Mouse (Mus musculus) right cerebral cortex, postnatal 36 days (tissue): ENCODE measurements around the gene Krtap8-1.
A peak's percentile ranks its signal among the peaks of the same experiment; 100 is the strongest.

ENCODE experiments used
- DNase-seq, 2 experiments: peaks; one replicate each; pipeline ENCODE4 v3.0.0; 2022; ENCODE audit warnings: low spot score in 2 of 2, mixed read lengths in 1 of 2

Krtap8-1 gene

DNA sequence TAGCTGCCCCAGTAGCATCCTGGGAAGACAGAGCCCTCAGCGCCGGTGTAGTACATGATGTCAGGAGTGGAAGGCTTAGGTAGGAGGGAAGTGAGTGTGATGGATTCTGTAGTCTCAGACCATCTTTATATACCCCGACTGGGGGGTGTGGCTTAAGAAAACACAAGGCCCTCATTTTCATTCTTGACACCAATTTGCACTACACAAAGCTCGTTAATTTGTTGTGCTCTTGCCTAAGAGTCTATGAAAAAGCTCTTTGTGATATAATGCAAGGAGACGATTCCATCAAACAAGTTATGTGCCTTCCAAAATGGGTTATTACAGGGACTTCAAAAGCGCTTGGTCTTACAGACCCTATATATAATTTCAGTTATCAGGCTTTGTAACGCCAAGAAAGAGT is at the start of gene Krtap8-1:
Gene Krtap8-1, minus strand, starts transcription at position 101 of the 400 bp plus-strand sequence.
- no peak for DNase-seq

DNA sequence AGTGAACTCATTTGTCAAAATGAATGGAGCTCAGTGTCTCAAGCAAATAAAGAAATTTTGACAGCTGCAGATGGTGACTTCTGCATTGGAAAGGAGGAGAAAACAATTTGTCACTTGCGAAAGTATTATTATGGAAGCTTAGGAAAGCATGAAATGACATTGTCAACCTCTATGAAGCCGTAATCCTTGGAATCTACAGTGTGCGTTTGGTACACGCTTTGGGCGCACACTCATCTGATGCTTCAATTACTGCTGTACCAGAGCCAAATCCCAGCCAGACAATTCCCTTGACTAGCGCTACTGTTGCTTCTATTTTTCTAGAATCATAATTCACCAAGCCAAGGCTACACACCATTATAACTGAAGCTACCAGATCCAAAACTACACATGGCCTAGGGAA is 49.6 kb upstream of the Krtap8-1 start:
- no peak for DNase-seq

DNA sequence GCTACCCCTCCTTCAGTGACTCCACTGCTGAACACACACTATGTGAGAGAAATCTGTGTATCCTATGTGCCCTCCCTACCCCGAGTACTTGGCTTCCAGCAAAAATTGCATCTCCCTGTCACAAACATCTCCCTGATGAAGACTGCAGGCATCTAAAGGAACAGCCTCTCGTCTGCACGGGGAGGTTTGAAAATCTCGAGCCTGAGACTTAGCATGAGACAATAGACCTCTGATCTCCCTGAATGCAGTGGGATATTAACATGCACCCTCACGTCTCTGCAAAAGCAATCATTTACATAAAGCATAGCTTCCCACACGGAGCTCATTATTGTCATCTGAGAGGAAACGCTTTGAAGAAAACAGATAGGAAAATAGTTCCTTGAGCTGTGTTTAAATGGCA is 42.8 kb upstream of the Krtap8-1 start:
- DNase-seq, result no peak

DNA sequence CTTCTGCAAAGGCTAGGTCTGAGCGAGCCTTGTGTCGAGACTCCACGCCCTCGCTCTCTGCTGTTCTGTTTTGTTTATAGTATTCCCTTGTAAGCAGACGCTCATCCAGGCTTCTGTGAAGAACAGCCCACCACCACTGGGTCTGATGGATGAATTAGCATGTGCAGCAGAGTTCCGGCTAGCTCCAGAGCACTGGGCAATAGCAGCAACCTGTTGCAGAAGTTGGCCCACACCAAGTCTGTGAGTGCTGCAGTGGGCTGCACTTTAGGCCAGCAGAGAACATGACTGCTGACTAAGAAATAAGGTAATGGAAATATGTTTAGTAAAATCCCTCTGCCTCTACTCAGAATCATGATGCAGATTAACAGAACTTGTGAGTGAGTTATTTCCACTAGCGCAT is 42.1 kb upstream of the Krtap8-1 start:
- no peak for DNase-seq

DNA sequence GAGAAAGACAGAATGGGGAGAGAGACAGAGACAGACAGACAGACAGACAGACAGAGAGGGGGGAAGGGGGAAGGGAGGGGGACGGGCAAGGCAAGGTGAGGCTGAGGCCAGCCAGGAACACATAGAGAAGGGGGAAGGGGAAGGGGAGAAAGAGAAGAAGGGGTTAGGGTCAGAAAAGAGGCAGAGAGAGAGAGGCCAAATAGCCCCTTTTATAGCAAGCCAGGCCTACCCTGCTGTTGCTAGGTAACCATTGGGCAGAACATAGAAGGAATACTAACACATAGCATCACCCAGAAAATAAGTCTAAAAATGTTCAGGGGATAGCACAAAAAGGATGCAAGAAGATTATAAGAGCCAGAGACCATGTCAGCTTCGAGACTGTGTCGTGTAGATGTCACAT is 40.6 kb upstream of the Krtap8-1 start:
- no peak for DNase-seq

DNA sequence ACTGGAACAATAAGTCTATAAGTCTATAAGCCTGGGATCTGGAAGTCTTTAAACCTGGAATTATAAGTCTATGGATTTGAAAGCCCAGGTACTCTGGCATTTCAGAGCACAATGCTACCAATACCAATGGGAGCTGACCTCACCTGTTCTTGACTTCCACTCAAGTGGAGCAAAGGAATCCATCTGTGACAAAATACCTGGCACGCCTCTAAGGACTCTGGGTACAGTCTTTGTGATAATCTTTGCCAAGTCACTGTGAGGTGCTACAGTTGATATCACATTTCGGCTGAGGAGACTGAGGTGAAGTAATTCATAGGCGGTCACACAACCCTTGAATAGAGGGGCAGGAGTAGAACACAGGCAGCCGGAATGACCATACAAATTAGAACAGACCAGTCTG is 33.2 kb upstream of the Krtap8-1 start:
- no peak for DNase-seq

DNA sequence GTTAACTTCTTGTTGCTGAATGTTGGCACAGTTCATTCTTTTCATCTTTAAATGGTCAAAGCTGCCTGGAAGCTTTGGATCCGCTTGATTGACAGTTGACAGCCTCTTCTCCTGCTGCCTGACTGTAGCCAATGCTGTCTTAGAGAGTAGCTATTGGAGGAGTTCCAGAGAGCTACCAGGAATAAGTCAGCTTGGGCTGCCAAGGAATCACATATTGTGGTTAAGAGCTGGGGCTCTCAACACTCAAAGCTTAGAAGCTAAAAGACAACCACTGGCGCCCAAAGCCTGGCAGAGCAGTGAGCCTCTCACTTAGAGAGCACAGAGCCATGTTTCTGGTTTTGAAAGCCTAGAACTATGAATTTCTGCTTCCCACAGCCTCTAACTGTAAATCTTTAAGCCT is 32.8 kb upstream of the Krtap8-1 start:
- DNase-seq, result no peak

DNA sequence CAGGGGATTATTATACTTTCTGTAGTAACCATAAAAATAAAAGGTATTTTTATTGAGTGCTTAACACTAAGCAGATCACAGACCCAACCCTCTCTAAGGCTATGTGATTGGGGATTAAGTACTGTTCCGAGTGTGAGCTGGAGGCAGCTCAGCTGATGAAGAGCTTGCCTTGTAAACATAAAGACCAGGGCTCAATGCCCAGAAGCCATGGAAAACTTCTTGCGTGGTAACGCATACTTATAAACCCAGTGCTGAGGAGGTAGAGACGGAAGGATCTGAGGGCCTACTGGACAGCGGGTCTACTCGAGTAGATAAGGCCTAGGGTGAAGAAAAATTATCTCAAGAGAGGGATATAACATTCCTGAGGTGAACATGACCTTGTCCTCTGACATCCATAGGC is 32.3 kb upstream of the Krtap8-1 start:
- DNase-seq, result no peak

DNA sequence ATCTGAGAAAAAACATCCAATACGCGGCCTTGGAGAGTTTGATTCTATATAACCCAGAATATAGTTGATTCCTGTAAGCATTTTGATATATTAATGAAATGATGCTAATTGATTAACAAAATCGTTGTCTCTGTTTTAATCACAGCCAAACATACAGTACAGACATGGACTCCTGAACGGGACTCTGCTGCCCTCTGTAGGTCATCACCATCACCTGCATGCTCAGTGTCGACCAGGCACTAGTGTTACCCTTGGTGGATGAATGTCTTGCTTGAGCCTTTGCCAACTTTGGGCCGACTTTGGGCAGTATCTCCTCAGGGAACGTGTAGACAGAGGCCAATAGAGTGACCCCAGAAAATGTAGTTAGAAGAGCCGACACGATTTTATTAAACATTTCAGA is 29.9 kb upstream of the Krtap8-1 start:
- peak in 1 of 2 experiments; percentile 7 for DNase-seq

DNA sequence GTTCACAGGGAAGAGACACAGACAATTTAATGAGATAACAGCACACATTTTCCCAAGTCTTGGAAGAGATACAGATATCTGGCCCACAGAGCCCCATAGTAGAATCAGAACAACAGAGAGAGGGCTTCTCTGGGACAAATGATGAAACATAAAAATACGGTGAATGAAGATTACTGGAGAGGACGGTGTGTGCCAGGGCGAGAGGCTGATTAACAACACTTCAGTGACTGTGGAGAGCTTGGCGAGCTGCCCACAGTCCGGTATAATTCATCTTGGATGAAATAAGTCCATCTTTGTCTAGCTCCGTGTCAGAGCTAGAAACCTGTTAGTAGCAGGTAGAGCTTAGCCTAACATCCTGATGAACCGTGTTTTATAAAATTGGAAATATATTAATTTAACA is 25.7 kb upstream of the Krtap8-1 start:
- DNase-seq, result no peak

DNA sequence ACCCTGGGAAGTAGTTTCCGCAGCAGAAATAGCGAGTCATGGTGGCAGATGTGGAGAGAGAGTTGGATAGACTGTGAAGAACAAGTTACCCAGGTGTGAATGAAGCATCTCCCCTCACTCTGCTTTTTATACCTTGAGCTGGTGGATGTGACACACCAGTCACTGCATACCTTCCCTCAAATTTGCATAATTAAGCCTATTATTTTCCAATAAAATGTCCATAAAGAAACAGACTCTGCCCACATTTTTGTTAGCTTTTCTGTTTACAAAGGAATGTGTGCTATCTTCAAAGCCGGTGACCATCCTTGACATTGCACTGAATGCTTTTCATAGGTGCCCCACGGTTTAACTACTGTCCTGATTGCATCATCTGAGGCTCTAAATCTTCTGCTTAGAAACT is 20.5 kb upstream of the Krtap8-1 start, which contains the start of gene Krtap7-1:
Gene Krtap7-1, minus strand, starts transcription at position 101 of the 400 bp plus-strand sequence.
- DNase-seq, result no peak

DNA sequence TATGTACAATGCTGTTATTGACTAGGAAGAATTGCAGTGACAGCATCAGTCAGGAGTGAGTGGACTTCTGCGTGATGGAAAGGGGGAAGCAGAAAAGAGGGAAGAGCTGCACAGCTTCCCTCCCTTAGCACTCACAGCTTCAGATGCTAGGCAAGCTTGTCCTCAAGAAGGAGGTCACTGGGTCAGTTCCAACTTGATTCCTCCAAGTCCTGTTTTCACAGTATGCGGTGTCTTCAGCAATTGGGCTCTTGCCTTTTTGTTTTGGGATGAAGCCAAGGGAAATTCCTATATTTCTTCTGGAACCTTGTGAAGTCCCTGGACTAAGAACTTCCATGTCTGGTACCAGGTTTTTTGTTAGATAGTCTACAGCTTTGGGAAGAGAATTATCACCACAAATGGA is 15.8 kb upstream of the Krtap8-1 start:
- no peak for DNase-seq

DNA sequence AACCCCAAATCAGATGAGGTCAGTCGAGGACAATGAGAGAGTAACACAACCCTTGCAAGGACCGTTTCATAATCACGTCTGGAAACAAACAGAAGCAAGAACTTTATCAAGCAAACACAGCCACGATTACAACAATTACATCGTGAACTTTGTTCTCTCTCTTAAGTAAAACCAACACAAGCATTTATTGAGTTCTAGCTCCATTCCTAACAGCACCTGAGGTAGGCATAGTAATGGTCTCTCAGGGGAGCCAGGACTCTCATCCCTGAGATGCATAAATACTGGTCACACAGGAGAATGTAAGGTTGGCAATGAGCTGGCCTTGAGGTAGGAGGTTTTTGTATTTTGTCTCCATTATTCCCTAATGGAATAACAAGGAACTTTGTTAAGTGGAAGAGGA is 14.1 kb upstream of the Krtap8-1 start:
- DNase-seq, result no peak

DNA sequence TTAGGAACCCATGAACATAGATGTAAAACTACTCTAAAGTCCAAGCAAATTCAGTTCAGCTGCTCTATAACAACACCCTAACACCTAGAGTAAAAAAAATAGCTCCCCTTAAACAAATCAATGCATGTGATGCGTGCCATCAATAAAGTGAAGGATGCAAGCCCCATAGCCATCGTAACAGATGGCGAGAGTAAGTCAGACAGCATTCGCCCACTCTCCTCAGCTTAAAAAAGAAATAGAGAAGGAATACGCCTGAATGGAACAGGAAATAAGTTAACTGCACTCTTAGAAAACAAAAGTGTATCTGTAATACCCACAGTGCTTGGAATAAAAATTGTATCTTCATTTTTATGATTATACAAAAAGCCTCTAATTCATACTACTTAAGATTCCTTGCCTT is 9.2 kb upstream of the Krtap8-1 start:
- peak in 1 of 2 experiments; percentile 13 for DNase-seq

DNA sequence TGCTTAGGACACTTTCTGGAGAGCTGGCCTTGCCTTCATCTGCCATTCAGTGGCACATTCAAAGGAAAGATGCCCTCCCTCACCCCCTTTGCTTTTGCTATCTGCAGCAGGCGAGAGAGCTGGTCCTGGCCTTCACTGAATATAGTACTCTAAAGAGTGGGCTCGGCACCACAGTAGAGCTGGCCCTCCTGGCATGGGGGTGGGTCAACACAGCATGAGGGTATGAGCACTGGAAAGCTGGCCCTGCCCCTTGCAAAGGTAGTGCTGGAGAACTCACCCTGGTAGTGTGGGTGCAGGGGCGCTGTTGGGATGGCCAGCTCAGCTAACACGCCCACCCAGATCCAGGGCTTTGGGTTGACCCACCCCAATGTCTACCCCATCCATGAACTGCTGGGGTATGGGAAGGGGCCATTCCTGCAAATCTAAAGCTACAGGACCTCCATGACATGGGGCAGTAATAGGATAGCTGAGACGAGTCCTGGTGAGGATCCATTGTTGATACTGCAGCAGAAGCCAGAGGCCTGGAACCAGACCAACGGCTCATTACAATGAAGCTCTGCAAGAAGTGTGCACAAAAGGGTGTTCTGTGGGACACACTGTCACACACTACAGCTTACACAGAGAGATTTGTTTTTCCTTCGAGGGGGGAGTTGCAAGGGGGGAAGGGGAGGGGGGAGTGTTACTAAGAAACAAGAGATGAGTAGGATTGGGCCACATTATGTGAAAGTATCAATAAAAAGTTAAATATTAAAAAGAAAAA is 7.8 kb upstream of the Krtap8-1 start:
- no peak for DNase-seq

DNA sequence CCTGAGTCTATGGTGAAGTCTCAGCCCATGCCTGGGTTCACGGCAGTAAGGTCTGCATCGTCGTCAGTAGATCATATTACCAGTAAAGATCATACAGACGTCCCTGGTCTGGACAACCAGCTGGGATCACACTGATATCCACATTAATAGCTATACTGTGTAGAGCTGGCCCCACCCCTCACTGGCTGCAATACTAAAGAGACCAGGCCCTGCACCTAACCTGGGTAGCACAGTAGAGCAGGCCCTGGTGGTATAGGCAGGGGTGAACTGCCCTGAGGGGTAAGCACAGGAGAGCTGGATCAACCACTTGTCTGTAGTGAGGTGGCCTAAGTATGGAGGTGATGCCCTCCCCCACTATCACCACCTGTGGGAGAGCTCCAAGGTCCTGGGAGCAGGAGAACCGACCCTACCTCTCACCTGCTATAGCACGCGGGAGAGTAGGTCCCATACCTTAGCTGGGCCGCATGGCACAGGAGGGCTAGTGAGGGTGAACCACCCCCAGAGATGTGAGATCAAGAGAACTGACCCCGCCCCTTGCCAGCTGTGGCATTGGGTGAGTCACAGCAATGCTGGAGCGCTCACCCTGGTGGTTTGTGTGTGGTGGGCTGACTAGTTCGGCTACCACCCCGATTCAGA is 10.0 kb downstream of the Krtap8-1 start:
- DNase-seq, result no peak

DNA sequence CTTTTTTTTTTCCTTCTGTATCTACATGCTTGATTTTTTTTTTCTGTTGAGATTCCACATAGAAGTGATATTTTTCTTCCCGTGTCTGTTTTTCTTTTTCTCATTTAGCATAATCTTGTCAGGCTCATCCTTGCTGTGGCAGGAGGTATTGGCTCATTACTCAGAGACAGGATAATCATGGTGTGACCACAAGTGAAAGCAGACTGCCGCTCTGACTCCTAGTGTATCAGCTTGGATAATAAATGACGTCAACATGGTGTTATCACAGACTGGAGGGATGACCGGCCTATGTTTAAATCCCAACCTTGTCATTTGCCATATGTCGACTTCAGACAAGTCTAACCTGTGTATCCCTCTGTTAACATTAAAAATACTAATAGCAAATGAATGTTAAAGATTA is 26.6 kb downstream of the Krtap8-1 start:
- no peak for DNase-seq
